Mouse (Mus musculus): Measurements from ENCODE around the gene Tert. TPM values are rescaled to one million over a fixed set of nuclear protein-coding genes. Genes with fewer than 3 reads are reported as not detected.

The Tert gene
- 4.8 and 5.3 TPM in 2 replicates for polyA plus RNA-seq (2015; fragmentation: Nextera tagmentation; extraction: Ambion mirVana)

DNA sequence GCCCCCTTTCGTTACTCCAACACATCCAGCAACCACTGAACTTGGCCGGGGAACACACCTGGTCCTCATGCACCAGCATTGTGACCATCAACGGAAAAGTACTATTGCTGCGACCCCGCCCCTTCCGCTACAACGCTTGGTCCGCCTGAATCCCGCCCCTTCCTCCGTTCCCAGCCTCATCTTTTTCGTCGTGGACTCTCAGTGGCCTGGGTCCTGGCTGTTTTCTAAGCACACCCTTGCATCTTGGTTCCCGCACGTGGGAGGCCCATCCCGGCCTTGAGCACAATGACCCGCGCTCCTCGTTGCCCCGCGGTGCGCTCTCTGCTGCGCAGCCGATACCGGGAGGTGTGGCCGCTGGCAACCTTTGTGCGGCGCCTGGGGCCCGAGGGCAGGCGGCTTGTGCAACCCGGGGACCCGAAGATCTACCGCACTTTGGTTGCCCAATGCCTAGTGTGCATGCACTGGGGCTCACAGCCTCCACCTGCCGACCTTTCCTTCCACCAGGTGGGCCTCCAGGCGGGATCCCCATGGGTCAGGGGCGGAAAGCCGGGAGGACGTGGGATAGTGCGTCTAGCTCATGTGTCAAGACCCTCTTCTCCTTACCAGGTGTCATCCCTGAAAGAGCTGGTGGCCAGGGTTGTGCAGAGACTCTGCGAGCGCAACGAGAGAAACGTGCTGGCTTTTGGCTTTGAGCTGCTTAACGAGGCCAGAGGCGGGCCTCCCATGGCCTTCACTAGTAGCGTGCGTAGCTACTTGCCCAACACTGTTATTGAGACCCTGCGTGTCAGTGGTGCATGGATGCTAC lies at the start of gene Tert:
Gene Tert, plus strand, starts transcription at position 167 of the 805 bp plus-strand sequence.
- peaks cover 11% of the 10 kb centered on the region for H3K36me3 ChIP-seq
- H3K27ac ChIP-seq (replicated peaks) = no peak within 1 kb of the TSS
- peak within 1 kb of the TSS; percentile 94 for H3K4me2 ChIP-seq
- 13% methylated on average over 47 of the region's 47 CpGs for WGBS
- no peaks in the 10 kb centered on the region for H3K9me3 ChIP-seq
- H3K9ac ChIP-seq = peak within 1 kb of the TSS; percentile 84
- peak; percentile 89 for ATAC-seq (ENCODE audit: low read depth)
- H3K27me3 ChIP-seq = no peaks in the 10 kb centered on the region
- peak within 1 kb of the TSS; percentile 59 for H3K4me3 ChIP-seq
- peaks cover 44% of the 10 kb centered on the region for H3K4me1 ChIP-seq (replicated peaks)

DNA sequence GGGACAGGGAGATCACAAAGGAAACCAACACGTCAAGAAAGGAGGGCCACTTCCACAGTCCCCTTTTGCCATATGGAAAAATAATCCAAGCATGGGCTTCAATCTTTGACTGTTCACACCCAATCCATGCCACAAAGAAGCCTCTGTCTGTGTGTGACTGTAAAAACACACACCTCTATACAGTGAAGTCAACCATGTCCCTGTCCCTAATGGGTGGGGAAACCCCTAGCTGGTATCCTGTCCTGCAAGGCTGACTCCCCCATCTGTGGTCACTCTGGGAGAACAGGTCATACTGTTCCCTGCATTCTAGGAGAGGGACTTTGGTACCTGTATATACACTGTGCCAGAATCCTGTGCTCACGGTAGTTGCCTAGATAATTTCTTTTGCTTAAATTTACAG lies 49.4 kb upstream of the Tert start:
- H3K9ac ChIP-seq = no peak overlapping the region
- no peak overlapping the region for H3K4me3 ChIP-seq
- no peaks in the 10 kb centered on the region for H3K9me3 ChIP-seq
- no peak overlapping the region for H3K4me2 ChIP-seq
- WGBS = 68% methylated on average over 2 of the region's 2 CpGs
- no peaks in the 10 kb centered on the region for H3K4me1 ChIP-seq (replicated peaks)
- no peaks in the 10 kb centered on the region for H3K27me3 ChIP-seq
- no peak overlapping the region for H3K27ac ChIP-seq (replicated peaks)
- no peak for ATAC-seq (ENCODE audit: low read depth)
- no peaks in the 10 kb centered on the region for H3K36me3 ChIP-seq

DNA sequence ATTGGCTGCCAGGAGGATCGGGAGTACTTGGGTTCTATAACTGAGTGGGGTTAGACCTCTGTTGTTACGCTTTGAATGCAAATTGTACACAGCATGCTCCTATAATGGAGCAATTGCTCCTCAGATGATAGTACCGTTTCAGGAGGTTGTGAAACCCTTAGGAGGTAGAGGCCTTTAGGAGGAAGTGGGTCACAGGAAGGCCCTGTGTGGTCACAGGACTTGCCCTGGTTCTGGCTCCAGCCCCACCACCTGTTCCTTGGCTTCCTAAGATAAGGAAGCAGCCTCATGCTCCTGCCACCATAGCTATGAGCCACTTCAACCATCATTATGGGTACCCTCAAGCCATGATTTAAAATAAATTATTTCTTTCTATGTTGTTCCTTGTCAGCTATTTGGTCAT lies 35.2 kb upstream of the Tert start:
- Histone ChIP-seq H3K36me3 (no peaks in the 10 kb centered on the region), H3K27me3 (peaks cover 24% of the 10 kb centered on the region), H3K27ac (replicated peaks) (no peak overlapping the region), H3K9me3 (no peaks in the 10 kb centered on the region), H3K4me3 (no peak overlapping the region), H3K4me2 (no peak overlapping the region), H3K4me1 (replicated peaks) (no peaks in the 10 kb centered on the region), H3K9ac (no peak overlapping the region)
- ATAC-seq (ENCODE audit: low read depth) = no peak
- WGBS = 80% methylated on average over 3 of the region's 3 CpGs

DNA sequence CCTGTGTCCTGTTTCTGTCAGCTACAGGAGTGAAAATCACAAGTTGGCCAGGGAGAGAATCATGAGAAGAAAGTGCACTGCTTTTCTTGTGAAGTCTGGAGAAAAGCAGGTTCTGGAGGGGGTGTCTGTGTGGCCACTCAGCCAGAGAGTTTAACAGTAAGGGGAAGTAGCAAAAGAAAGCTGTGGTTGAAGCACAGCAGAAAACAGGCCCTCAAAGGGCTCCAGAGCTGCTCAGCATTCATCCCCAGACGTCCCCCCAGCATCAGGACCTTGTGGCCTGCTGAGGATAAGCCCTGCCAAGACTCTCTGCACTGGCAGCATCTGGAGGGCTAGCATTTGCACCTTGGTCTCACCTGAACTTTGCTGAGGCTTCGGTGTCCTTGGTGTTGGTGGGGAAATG lies 34.2 kb upstream of the Tert start:
- no peaks in the 10 kb centered on the region for H3K9me3 ChIP-seq
- no peak for ATAC-seq (ENCODE audit: low read depth)
- no peak overlapping the region for H3K9ac ChIP-seq
- no peak overlapping the region for H3K4me2 ChIP-seq
- H3K36me3 ChIP-seq = no peaks in the 10 kb centered on the region
- peaks cover 29% of the 10 kb centered on the region for H3K27me3 ChIP-seq
- H3K4me3 ChIP-seq = no peak overlapping the region
- no peak overlapping the region for H3K27ac ChIP-seq (replicated peaks)
- 58% methylated on average over 2 of the region's 2 CpGs for WGBS
- no peaks in the 10 kb centered on the region for H3K4me1 ChIP-seq (replicated peaks)

DNA sequence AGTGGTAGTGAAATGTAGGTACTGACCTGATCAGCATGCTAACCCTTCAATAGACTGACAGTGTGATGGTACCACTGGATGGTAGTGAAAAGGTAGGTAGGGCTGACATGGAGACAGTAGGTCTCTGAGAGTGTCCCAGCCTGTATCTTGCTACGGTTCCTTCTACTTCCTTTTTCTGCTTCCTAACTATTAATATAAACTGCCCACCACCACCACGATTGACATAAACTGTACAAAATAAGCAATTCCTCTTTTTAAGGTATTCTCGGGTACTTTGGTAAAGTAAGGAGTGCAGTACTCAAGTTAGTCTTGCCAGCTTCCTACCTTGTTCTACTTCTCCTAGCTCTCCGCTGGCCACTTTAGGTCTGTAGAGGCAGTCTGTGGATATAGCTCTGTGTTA lies 30.4 kb upstream of the Tert start:
- no peaks in the 10 kb centered on the region for H3K9me3 ChIP-seq
- no peaks in the 10 kb centered on the region for H3K4me1 ChIP-seq (replicated peaks)
- peaks cover 29% of the 10 kb centered on the region for H3K27me3 ChIP-seq
- no peak overlapping the region for H3K9ac ChIP-seq
- WGBS = 80% methylated on average over 4 of the region's 4 CpGs
- no peak for ATAC-seq (ENCODE audit: low read depth)
- no peak overlapping the region for H3K27ac ChIP-seq (replicated peaks)
- no peak overlapping the region for H3K4me3 ChIP-seq
- no peaks in the 10 kb centered on the region for H3K36me3 ChIP-seq
- H3K4me2 ChIP-seq = no peak overlapping the region

DNA sequence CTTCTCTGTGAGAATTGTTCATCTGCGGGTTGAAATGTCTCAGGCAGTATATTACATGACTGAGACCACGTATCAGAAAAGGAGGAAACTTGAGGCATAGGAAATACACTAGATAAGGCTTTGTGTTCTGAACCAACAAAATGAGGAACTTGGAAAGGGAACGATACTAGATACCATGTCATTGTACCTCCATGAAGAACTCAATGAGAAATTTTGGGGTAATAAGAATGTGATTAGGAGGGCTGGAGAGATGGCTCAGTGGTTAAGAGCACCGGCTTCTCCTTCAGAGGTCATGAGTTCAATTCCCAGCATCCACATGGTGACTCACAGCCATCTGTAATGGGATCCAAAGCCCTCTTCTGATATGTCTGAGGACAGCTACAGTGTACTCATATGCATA lies 26.5 kb upstream of the Tert start:
- Histone ChIP-seq H3K9ac (no peak overlapping the region), H3K36me3 (no peaks in the 10 kb centered on the region), H3K27ac (replicated peaks) (no peak overlapping the region), H3K4me3 (no peak overlapping the region), H3K9me3 (no peaks in the 10 kb centered on the region), H3K4me1 (replicated peaks) (peaks cover 17% of the 10 kb centered on the region), H3K4me2 (no peak overlapping the region), H3K27me3 (peaks cover 16% of the 10 kb centered on the region)
- WGBS = 75% methylated on average over 4 of the region's 4 CpGs
- ATAC-seq (ENCODE audit: low read depth) = no peak

DNA sequence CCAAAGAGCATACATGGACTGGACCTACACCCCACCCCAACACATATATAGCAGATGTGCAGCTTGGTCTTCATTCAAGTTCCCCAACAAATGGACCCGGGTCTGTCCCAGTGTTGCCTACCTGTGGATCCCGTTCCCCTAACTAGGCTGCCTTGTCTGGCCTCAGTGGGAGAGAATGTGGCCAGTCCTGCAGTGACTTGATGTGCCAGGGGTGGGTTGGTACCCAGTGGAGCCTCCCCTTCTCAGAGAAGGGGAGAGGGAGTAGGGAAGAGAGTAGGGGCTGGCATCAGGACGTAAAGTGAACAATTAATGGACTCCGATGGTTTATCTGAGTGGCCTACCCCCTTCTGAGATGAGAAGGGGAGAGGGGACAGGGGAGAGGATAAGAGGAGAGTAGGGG lies 23.7 kb upstream of the Tert start:
- H3K4me2 ChIP-seq = peak overlapping the region; percentile 98
- ATAC-seq (ENCODE audit: low read depth) = peak; percentile 24; the same call in 1 of the 2 replicates
- H3K4me3 ChIP-seq = peak overlapping the region; percentile 92
- H3K9me3 ChIP-seq = no peaks in the 10 kb centered on the region
- peaks cover 25% of the 10 kb centered on the region for H3K36me3 ChIP-seq
- peak overlapping the region; percentile 94 for H3K9ac ChIP-seq
- no peaks in the 10 kb centered on the region for H3K27me3 ChIP-seq
- 51% methylated on average over 4 of the region's 4 CpGs for WGBS
- peaks cover 27% of the 10 kb centered on the region for H3K4me1 ChIP-seq (replicated peaks)
- H3K27ac ChIP-seq (replicated peaks) = no peak overlapping the region

DNA sequence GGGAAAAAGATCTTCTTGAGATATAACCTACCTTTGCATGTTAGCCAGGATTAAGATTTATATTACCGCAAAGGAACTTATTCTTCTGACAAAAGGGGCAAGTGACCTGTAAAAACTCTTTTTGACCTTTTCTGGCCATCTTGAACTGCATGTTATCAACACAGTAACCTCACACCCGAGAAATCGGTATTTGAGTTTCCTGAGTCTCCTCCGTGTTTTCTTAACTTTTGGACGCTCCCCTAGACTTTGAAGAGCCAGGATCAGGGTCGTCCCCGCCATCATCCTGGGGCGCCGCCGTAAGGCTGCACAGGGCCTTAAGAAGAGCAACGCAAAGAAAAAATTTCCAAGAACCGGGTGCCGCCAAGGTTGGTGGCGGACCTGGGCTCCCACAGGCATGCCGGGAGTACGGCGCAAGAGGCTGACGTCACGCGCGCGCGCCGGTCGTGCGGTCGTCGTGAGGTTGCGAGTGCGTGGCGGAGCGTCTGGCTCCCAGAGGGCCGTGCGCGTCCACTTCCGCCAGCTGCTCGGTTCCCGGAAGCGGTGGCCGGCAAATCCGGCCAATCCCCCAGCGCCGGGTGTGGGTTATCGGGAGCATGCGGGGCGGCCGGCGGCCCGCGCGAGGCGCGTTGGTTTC lies 23.1 kb upstream of the Tert start, which contains the start of gene Clptm1l:
Gene Clptm1l, plus strand, starts transcription at position 485 of the 634 bp plus-strand sequence.
- Histone ChIP-seq H3K9me3 (no peaks in the 10 kb centered on the region), H3K27me3 (no peaks in the 10 kb centered on the region), H3K36me3 (peaks cover 31% of the 10 kb centered on the region), H3K9ac (peak within 1 kb of the TSS; percentile 94), H3K27ac (replicated peaks) (peak within 1 kb of the TSS; percentile 82), H3K4me1 (replicated peaks) (peaks cover 27% of the 10 kb centered on the region), H3K4me2 (peak within 1 kb of the TSS; percentile 98), H3K4me3 (peak within 1 kb of the TSS; percentile 92)
- peak; percentile 98 for ATAC-seq (ENCODE audit: low read depth)
- under 1% methylated on average over 51 of the region's 53 CpGs for WGBS

DNA sequence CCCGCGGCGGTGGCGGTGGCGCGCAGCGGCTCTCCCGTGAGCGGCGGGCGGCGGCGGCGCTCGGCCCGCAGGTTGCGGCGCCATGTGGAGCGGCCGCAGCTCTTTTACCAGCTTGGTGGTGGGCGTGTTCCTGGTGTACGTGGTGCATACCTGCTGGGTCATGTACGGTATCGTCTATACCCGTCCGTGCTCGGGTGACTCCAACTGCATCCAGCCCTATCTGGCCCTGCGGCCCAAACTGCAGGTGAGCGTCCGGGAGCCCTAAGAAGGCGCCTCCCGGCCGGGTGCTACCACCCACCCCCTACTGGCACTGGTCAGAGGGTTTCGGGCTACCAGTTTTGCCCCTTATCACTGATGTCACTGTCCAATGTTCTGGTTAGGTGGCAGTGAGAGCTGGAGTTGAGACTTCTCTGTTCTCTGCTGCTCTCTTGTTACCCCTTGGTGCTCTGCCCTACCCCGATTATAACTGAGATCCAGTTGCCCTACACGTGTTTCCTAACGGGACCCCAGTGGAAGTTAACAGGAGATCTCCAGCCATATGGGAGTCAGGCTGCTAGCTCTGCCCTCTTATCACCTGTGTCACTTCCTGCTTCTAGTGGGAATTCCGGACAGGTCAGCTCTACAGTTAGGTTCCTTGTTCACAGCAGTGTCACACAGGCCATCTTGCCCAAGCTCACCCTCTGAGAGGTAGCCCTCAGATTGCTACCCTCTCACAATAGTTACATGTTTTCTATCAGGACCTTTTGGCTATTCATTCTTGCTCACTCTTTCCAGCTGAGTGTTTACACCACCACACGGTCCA lies 22.4 kb upstream of the Tert start:
- peak; percentile 84 for ATAC-seq (ENCODE audit: low read depth)
- Histone ChIP-seq H3K9ac (peak overlapping the region; percentile 94), H3K4me1 (replicated peaks) (peaks cover 27% of the 10 kb centered on the region), H3K9me3 (no peaks in the 10 kb centered on the region), H3K27me3 (no peaks in the 10 kb centered on the region), H3K4me2 (peak overlapping the region; percentile 98), H3K27ac (replicated peaks) (peak overlapping the region; percentile 82), H3K4me3 (peak overlapping the region; percentile 92), H3K36me3 (peaks cover 38% of the 10 kb centered on the region)
- 5% methylated on average over 34 of the region's 39 CpGs for WGBS

DNA sequence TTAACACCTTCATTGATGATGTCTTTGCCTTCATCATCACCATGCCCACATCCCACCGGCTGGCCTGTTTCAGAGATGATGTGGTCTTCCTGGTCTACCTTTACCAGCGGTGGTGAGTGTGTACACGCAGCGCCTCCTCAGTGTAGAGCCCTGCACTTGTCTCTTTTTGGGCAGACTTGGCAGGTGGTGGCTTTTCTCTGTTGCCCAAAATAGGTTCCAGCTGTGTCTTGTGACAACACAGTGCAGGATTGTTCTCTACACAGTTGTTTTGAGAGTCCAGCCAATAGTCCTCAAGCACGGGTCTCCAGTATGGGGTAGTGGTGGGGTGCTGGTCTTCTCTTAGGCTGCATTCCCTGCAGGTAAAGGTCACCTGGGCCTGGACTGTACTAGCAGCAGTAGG lies 8.3 kb upstream of the Tert start:
- 94% methylated on average over 5 of the region's 5 CpGs for WGBS
- no peak overlapping the region for H3K4me3 ChIP-seq
- no peak overlapping the region for H3K27ac ChIP-seq (replicated peaks)
- H3K27me3 ChIP-seq = no peaks in the 10 kb centered on the region
- no peak overlapping the region for H3K9ac ChIP-seq
- no peaks in the 10 kb centered on the region for H3K9me3 ChIP-seq
- H3K36me3 ChIP-seq = peaks cover 94% of the 10 kb centered on the region
- ATAC-seq (ENCODE audit: low read depth) = no peak
- no peaks in the 10 kb centered on the region for H3K4me1 ChIP-seq (replicated peaks)
- H3K4me2 ChIP-seq = no peak overlapping the region

DNA sequence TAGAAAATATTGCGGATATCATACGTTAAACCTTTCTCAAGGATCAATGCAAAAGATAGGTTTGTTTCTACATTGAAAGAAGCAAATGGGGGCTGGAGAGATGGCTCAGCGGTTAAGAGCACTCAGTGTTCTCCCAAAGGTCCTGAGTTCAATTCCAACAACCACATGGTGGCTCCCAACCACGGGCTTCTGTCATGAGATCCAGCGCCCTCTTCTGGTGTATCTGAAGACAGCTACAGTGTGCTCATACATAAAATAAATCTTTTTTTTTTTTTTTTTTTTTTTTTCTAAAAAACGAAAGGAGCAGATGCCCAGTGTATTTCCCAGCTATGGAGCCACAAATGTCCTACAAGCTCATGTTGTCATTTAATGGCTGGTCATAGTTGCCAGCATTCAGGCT lies 6.1 kb upstream of the Tert start:
- H3K4me3 ChIP-seq = no peak overlapping the region
- no peaks in the 10 kb centered on the region for H3K27me3 ChIP-seq
- H3K4me1 ChIP-seq (replicated peaks) = no peaks in the 10 kb centered on the region
- H3K4me2 ChIP-seq = no peak overlapping the region
- peaks cover 72% of the 10 kb centered on the region for H3K36me3 ChIP-seq
- H3K27ac ChIP-seq (replicated peaks) = no peak overlapping the region
- no peak overlapping the region for H3K9ac ChIP-seq
- WGBS = 71% methylated on average over 6 of the region's 6 CpGs
- H3K9me3 ChIP-seq = no peaks in the 10 kb centered on the region
- no peak for ATAC-seq (ENCODE audit: low read depth)

DNA sequence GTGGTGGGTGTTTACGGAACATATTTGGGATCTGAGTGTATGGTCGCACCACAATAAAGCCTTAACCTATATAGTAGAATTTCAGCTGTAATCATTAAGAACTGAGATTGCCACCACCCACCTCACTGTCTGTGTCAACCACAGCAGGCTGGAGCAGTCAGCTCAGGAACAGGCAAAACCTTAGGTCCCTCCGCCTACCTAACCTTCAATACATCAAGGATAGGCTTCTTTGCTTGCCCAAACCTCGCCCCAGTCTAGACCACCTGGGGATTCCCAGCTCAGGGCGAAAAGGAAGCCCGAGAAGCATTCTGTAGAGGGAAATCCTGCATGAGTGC lies 334 bp upstream of the Tert start:
- Histone ChIP-seq H3K9me3 (no peaks in the 10 kb centered on the region), H3K4me2 (peak overlapping the region; percentile 94), H3K36me3 (peaks cover 16% of the 10 kb centered on the region), H3K27ac (replicated peaks) (no peak overlapping the region), H3K9ac (peak overlapping the region; percentile 84), H3K4me1 (replicated peaks) (peaks cover 44% of the 10 kb centered on the region), H3K4me3 (peak overlapping the region; percentile 59), H3K27me3 (no peaks in the 10 kb centered on the region)
- WGBS = 43% methylated on average over 6 of the region's 6 CpGs
- peak; percentile 52; the same call in 1 of the 2 replicates for ATAC-seq (ENCODE audit: low read depth)
